ENCODE assay signal across 18 mouse cellular contexts in genomic region chr12:74044241-74044640, GRCm38 (mm10). TPM values are rescaled to one million over a fixed set of nuclear protein-coding genes. Genes with fewer than 3 reads are reported as not detected.
A peak's percentile ranks its signal among the peaks of the same experiment; 100 is the strongest.
DNase-seq lines count a peak whose midpoint lies in the region; ATAC-seq lines count a peak whose summit lies in the region.
"Had no signal": no experiment of that assay in that cellular context is flagged by ENCODE, and none has a peak within 500 bp of the region (broad histone marks: within the 10 kb centered on the region; RNA-seq: fewer than 3 reads in every experiment).

No protein-coding gene starts in this region.

- no peak overlapping the region for H3K4me3 ChIP-seq in forebrain, embryonic 14.5 days (ENCODE audit: low read depth, low read length)
- no peak overlapping the region for H3K4me3 ChIP-seq in forebrain, embryonic 11.5 days (ENCODE audit: low read depth, low read length)
- H3K4me3 ChIP-seq in midbrain, embryonic 13.5 days (replicated peaks) = no peak overlapping the region
- H3K4me3 ChIP-seq in midbrain, embryonic 10.5 days = no peak overlapping the region
- H3K4me3 ChIP-seq in hindbrain, embryonic 15.5 days = no peak overlapping the region
- no peak overlapping the region for H3K4me3 ChIP-seq in neural tube, embryonic 15.5 days (replicated peaks)
- H3K4me3 ChIP-seq: embryonic facial prominence, embryonic 12.5 days; erythroblast, embryonic 14.5 days; limb, embryonic 10.5 days had no signal

- no peak overlapping the region for H3K4me2 ChIP-seq in forebrain, embryonic 14.5 days (ENCODE audit: low read length)
- no peak overlapping the region for H3K4me2 ChIP-seq in forebrain, embryonic 11.5 days (ENCODE audit: low read depth, low read length, severe bottlenecking)
- H3K4me2 ChIP-seq in midbrain, embryonic 13.5 days (replicated peaks) = peak overlapping the region; percentile 9
- H3K4me2 ChIP-seq in hindbrain, embryonic 15.5 days = peak overlapping the region; percentile 19
- peak overlapping the region; percentile 17; the same call in 1 of the 2 replicates for H3K4me2 ChIP-seq in neural tube, embryonic 15.5 days
- H3K4me2 ChIP-seq: embryonic facial prominence, embryonic 12.5 days had no signal

- H3K27me3 ChIP-seq in forebrain, embryonic 14.5 days (replicated peaks; ENCODE audit: control insufficient read depth, insufficient read depth, low read length) = no peaks in the 10 kb centered on the region
- H3K27me3 ChIP-seq in forebrain, embryonic 11.5 days (ENCODE audit: control insufficient read depth, insufficient read depth, low read length) = no peaks in the 10 kb centered on the region
- no peaks in the 10 kb centered on the region for H3K27me3 ChIP-seq in midbrain, embryonic 13.5 days
- no peaks in the 10 kb centered on the region for H3K27me3 ChIP-seq in midbrain, embryonic 10.5 days (ENCODE audit: low read depth, poor library complexity, severe bottlenecking)
- no peaks in the 10 kb centered on the region for H3K27me3 ChIP-seq in hindbrain, embryonic 15.5 days
- no peaks in the 10 kb centered on the region for H3K27me3 ChIP-seq in neural tube, embryonic 15.5 days (replicated peaks)
- H3K27me3 ChIP-seq: embryonic facial prominence, embryonic 12.5 days had no signal

- no peak for DNase-seq in forebrain, embryonic 14.5 days (ENCODE audit: low spot score)
- no peak for DNase-seq in forebrain, embryonic 11.5 days (ENCODE audit: low spot score)
- no peak for DNase-seq in midbrain, embryonic 10.5 days (ENCODE audit: low spot score)
- DNase-seq in urinary bladder, postnatal 25 days (ENCODE audit: low spot score) = no peak
- no peak for DNase-seq in cerebellum, adult 9-11 months
- DNase-seq: cerebellum, adult 8-10 months; kidney, adult 18-20 months; kidney, postnatal 10 days; lung, adult 18-20 months; lung, postnatal 14 days; thymus, adult 2 months had no signal

- H3K9me3 ChIP-seq in forebrain, embryonic 14.5 days (replicated peaks; ENCODE audit: control insufficient read depth, low read length) = no peaks in the 10 kb centered on the region
- no peaks in the 10 kb centered on the region for H3K9me3 ChIP-seq in forebrain, embryonic 11.5 days (ENCODE audit: control insufficient read depth, low read length)
- H3K9me3 ChIP-seq in midbrain, embryonic 13.5 days = no peaks in the 10 kb centered on the region
- no peaks in the 10 kb centered on the region for H3K9me3 ChIP-seq in midbrain, embryonic 10.5 days (replicated peaks)
- H3K9me3 ChIP-seq in hindbrain, embryonic 15.5 days = no peaks in the 10 kb centered on the region
- H3K9me3 ChIP-seq in neural tube, embryonic 15.5 days (replicated peaks) = no peaks in the 10 kb centered on the region
- H3K9me3 ChIP-seq: embryonic facial prominence, embryonic 12.5 days; limb, embryonic 10.5 days had no signal

- H3K36me3 ChIP-seq in forebrain, embryonic 14.5 days (ENCODE audit: control insufficient read depth, insufficient read depth, low read length) = no peaks in the 10 kb centered on the region
- no peaks in the 10 kb centered on the region for H3K36me3 ChIP-seq in forebrain, embryonic 11.5 days (ENCODE audit: control insufficient read depth, insufficient read depth, low read length)
- no peaks in the 10 kb centered on the region for H3K36me3 ChIP-seq in midbrain, embryonic 13.5 days
- no peaks in the 10 kb centered on the region for H3K36me3 ChIP-seq in midbrain, embryonic 10.5 days
- no peaks in the 10 kb centered on the region for H3K36me3 ChIP-seq in hindbrain, embryonic 15.5 days
- H3K36me3 ChIP-seq in neural tube, embryonic 15.5 days = no peaks in the 10 kb centered on the region
- H3K36me3 ChIP-seq: embryonic facial prominence, embryonic 12.5 days; limb, embryonic 10.5 days had no signal

- H3K27ac ChIP-seq in forebrain, embryonic 14.5 days (ENCODE audit: low read depth, low read length) = peak overlapping the region; percentile 10; the same call in 1 of the 2 replicates
- H3K27ac ChIP-seq in forebrain, embryonic 11.5 days (ENCODE audit: low read depth, low read length) = no peak overlapping the region
- peak overlapping the region; percentile 62 for H3K27ac ChIP-seq in midbrain, embryonic 13.5 days
- no peak overlapping the region for H3K27ac ChIP-seq in midbrain, embryonic 10.5 days (replicated peaks)
- H3K27ac ChIP-seq in hindbrain, embryonic 15.5 days (replicated peaks) = peak overlapping the region; percentile 65
- peak overlapping the region; percentile 54 for H3K27ac ChIP-seq in neural tube, embryonic 15.5 days (replicated peaks)
- H3K27ac ChIP-seq: embryonic facial prominence, embryonic 12.5 days; limb, embryonic 10.5 days had no signal

- no peak for ATAC-seq in forebrain, embryonic 14.5 days
- ATAC-seq in forebrain, embryonic 11.5 days (replicated peaks; ENCODE audit: low FRiP score) = no peak
- ATAC-seq in midbrain, embryonic 13.5 days = peak; percentile 58
- ATAC-seq in hindbrain, embryonic 15.5 days (ENCODE audit: low FRiP score, low read depth) = 0 out of 2 replicates have a peak, but pooled peaks have one; percentile 23
- ATAC-seq in neural tube, embryonic 15.5 days (ENCODE audit: low FRiP score) = peak; percentile 31; the same call in 1 of the 2 replicates

- H3K4me1 ChIP-seq in forebrain, embryonic 14.5 days (ENCODE audit: control insufficient read depth, insufficient read depth, low read length) = no peaks in the 10 kb centered on the region
- H3K4me1 ChIP-seq in forebrain, embryonic 11.5 days (replicated peaks; ENCODE audit: control insufficient read depth, insufficient read depth, low read length) = no peaks in the 10 kb centered on the region
- H3K4me1 ChIP-seq in midbrain, embryonic 13.5 days (replicated peaks) = peaks cover 14% of the 10 kb centered on the region
- peaks cover 4% of the 10 kb centered on the region; the same call in 1 of the 2 replicates for H3K4me1 ChIP-seq in midbrain, embryonic 10.5 days
- peaks cover 13% of the 10 kb centered on the region for H3K4me1 ChIP-seq in hindbrain, embryonic 15.5 days (replicated peaks)
- H3K4me1 ChIP-seq in neural tube, embryonic 15.5 days = peaks cover 14% of the 10 kb centered on the region
- H3K4me1 ChIP-seq: embryonic facial prominence, embryonic 12.5 days; limb, embryonic 10.5 days had no signal

- H3K9ac ChIP-seq in forebrain, embryonic 14.5 days (ENCODE audit: low read length) = no peak overlapping the region
- no peak overlapping the region for H3K9ac ChIP-seq in forebrain, embryonic 11.5 days (ENCODE audit: low read length)
- H3K9ac ChIP-seq in midbrain, embryonic 13.5 days (replicated peaks) = no peak overlapping the region
- no peak overlapping the region for H3K9ac ChIP-seq in hindbrain, embryonic 15.5 days
- no peak overlapping the region for H3K9ac ChIP-seq in neural tube, embryonic 15.5 days (replicated peaks)
- H3K9ac ChIP-seq: embryonic facial prominence, embryonic 12.5 days had no signal

- 77% methylated on average over 4 of the region's 4 CpGs for WGBS in forebrain, embryonic 14.5 days
- 84% methylated on average over 4 of the region's 4 CpGs for WGBS in forebrain, embryonic 11.5 days
- 63% methylated on average over 4 of the region's 4 CpGs for whole genome bisulfite sequencing in midbrain, embryonic 13.5 days
- WGBS in midbrain, embryonic 10.5 days = 82% methylated on average over 4 of the region's 4 CpGs
- WGBS in hindbrain, embryonic 15.5 days = 48% methylated on average over 4 of the region's 4 CpGs
- 39% methylated on average over 4 of the region's 4 CpGs for WGBS in neural tube, embryonic 15.5 days

RNA-seq across cellular contexts. Expression of gene Syt16, which starts 46.8 kb away (rescaled TPM):
- polyA plus RNA-seq in forebrain, embryonic 14.5 days (2014; fragmentation: Nextera tagmentation; extraction: Ambion mirVana) = 53.7 and 68.4 TPM in 2 replicates
- polyA plus RNA-seq in forebrain, embryonic 11.5 days (2014; fragmentation: Nextera tagmentation; extraction: Ambion mirVana) = 4.8 and 4.9 TPM in 2 replicates
- polyA plus RNA-seq in midbrain, embryonic 13.5 days (2015; fragmentation: Nextera tagmentation; extraction: Ambion mirVana) = 45.2 and 47.0 TPM in 2 replicates
- 1.8 and 3.6 TPM in 2 replicates for polyA plus RNA-seq in midbrain, embryonic 10.5 days (2016; fragmentation: Nextera tagmentation; extraction: Ambion mirVana)
- 71.3 and 81.7 TPM in 2 replicates for polyA plus RNA-seq in hindbrain, embryonic 15.5 days (2015; fragmentation: Nextera tagmentation; extraction: Ambion mirVana)
- 66.3 and 78.5 TPM in 2 replicates for polyA plus RNA-seq in neural tube, embryonic 15.5 days (2015; fragmentation: Nextera tagmentation; extraction: Ambion mirVana)
- polyA plus RNA-seq: erythroblast, embryonic 14.5 days; liver, adult 2 months; thymus, adult 2 months had no signal

Comparison
In these comparisons a context has a peak if more than half of its experiments do, and no peak if none do; other contexts are left out.
1. H3K27ac ChIP-seq: peak in forebrain, embryonic 14.5 days (single experiment), midbrain, embryonic 13.5 days (single experiment), hindbrain, embryonic 15.5 days (single experiment) and neural tube, embryonic 15.5 days (single experiment); none in forebrain, embryonic 11.5 days (single experiment) and midbrain, embryonic 10.5 days (single experiment).
2. ATAC-seq: peak in midbrain, embryonic 13.5 days (single experiment), hindbrain, embryonic 15.5 days (single experiment) and neural tube, embryonic 15.5 days (single experiment); none in forebrain, embryonic 14.5 days (single experiment) and forebrain, embryonic 11.5 days (single experiment).
3. H3K4me2 ChIP-seq: peak in midbrain, embryonic 13.5 days (single experiment), hindbrain, embryonic 15.5 days (single experiment) and neural tube, embryonic 15.5 days (single experiment); none in forebrain, embryonic 14.5 days (single experiment) and forebrain, embryonic 11.5 days (single experiment).